Mouse (Mus musculus): ENCODE measurements around the gene Pex12.
"Not testable (repeated sequence)": the region's sequence is repeated elsewhere in the genome, so short reads cannot be mapped to it uniquely, and the experiment has no call there.

The Pex12 gene

GRCm38 (mm10) chr11:83302526-83303251, at the start of gene Pex12:
TSS of gene Pex12 (minus strand) at chr11:83302586.
- in situ Hi-C loops (cut with MboI, MseI), result no loop called here

- in situ Hi-C loops (cut with MboI, MseI), result loop anchor here (10.0 kb wide), 2 partner anchors 163 to 747 kb away; no protein-coding TSS in a partner anchor
Observed at GRCm38 (mm10) chr11:83341716-83342245, 39.4 kb upstream of the Pex12 start.

- in situ Hi-C loops (cut with MboI, MseI), result loop anchor here (10.0 kb wide), 2 partner anchors 165 to 745 kb away; no protein-coding TSS in a partner anchor
Observed at GRCm38 (mm10) chr11:83339705-83340104, 37.3 kb upstream of the Pex12 start.

DNA sequence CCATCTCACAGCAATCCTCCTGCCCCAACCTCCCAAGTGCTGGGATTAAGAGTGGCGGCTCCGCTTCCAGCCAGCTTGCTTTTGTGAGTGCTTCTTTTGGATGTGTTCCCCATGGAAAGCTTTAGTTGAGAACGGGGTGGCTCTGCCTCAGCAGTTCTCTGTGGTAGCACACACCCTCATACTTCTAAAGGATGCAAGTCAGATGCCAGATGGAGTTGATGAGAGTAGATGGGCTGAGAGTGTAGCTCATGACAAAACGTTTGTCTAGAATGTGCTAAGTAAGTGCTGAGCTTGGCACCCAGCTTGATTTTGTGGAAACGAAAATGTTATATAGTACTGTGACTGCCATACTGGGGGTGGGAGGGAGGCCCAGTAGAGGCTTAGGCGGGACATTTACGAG, 33.4 kb upstream of the Pex12 start:
- in situ Hi-C loops (cut with MboI, MseI), result no loop called here

GRCm38 (mm10) chr11:83327427-83327826, 25.0 kb upstream of the Pex12 start:
- in situ Hi-C loops (cut with MboI, MseI), result no loop called here

- in situ Hi-C loops (cut with MboI, MseI), result not testable (repeated sequence)
Observed at GRCm38 (mm10) chr11:83326692-83327091, 24.3 kb upstream of the Pex12 start.

- in situ Hi-C loops (cut with MboI, MseI), result no loop called here
Observed at GRCm38 (mm10) chr11:83319048-83319447, 16.7 kb upstream of the Pex12 start.

DNA sequence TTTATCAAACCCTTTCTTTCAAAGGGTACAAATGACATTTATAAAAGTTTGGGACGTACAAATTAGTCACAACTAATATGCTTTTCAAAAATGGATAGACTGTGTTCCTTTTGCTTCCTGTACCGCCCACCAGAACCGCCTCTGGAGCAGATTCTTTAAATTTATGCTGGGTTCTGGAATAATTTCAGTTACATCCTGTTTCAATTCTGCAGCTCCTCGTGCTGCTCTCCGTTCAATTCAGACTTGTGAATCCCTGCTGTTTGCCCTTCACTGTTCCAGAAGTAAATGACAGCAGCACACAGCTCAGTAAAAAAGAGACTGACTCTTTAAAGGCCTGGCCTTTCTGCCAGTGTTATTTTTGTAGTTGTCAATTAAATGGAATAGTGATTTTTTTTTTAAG, 10.1 kb upstream of the Pex12 start:
- in situ Hi-C loops (cut with MboI, MseI), result no loop called here

GRCm38 (mm10) chr11:83306700-83307253, 4.4 kb upstream of the Pex12 start:
- in situ Hi-C loops (cut with MboI, MseI), result no loop called here

GRCm38 (mm10) chr11:83304485-83304884, 2.1 kb upstream of the Pex12 start:
- in situ Hi-C loops (cut with MboI, MseI), result no loop called here

GRCm38 (mm10) chr11:83303751-83304150, 1.4 kb upstream of the Pex12 start:
- in situ Hi-C loops (cut with MboI, MseI), result no loop called here

DNA sequence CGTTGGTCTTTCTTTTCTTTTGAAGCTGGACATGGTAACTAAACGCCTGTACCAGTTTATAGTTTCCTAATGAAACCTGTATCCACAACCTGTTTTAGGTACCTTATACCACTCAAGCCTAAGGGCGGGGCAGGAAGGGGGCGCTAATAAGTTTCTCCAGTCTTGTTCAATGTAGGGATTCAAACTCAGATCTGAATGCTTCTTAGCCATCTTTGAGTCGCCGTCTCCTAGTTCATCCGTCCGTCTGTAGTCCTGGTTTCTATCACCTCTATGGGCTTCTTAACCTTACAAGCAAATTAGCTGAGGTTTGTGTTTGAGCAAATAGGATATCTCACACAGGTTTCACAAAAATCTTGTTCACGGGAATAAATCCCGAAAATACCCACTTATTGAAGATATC, 262 bp downstream of the Pex12 start:
- in situ Hi-C loops (cut with MboI, MseI), result no loop called here

- in situ Hi-C loops (cut with MboI, MseI), result no loop called here
Observed at GRCm38 (mm10) chr11:83301431-83301831, 955 bp downstream of the Pex12 start.

GRCm38 (mm10) chr11:83299724-83300123, 2.7 kb downstream of the Pex12 start:
- in situ Hi-C loops (cut with MboI, MseI), result no loop called here

DNA sequence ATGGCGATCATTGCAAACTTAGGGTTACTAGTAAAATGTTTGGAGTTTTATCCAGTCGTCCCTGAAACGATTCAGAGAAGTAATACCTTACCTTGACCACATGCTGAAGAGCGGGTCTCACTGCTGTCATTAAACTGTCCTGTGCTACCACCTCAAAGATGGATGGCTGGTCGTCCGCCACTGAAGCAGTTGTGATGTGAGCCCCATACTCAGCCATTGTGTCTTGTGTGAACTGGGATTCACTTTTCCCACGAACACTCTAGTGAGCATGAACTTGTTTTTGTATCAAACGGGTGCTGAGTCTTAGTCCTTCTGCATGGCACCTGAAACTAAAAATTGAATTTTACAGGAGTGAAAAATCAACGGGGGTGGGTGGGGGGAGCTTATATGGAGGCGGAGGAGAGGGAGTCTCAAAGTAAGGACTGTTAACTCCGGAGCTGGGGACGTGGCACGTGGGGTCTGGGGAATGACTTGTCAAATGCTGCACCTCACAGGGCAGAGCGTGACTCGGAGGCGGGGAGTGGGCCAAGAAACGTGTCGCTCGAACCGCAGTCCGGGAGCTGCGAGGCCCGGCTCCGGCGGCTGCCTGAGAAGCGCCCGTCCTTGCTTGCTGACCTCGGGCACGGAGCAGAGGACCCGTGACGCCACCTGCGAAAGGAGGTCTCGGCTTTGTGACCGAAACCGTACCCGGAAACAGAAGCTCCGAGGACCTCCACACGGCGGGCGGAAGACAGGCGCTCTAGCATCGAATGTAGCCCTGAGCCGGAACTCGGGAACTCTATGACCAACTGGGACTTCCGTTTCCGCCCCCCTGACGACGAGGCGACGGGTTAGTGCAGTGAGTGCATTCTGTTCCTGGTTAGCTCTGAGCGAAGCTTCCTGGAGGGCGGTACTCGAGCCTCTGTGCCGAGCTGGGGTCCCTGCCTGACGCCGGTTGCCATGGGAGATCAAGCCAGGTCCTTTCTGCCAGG, 3.9 kb downstream of the Pex12 start, which contains the start of gene Ap2b1:
Gene Ap2b1 (plus strand): TSS at position 800 of the 971 bp plus-strand sequence.
- in situ Hi-C loops (cut with MboI, MseI), result no loop called here

- in situ Hi-C loops (cut with MboI, MseI), result no loop called here
Observed at GRCm38 (mm10) chr11:83297816-83298215, 4.6 kb downstream of the Pex12 start.

DNA sequence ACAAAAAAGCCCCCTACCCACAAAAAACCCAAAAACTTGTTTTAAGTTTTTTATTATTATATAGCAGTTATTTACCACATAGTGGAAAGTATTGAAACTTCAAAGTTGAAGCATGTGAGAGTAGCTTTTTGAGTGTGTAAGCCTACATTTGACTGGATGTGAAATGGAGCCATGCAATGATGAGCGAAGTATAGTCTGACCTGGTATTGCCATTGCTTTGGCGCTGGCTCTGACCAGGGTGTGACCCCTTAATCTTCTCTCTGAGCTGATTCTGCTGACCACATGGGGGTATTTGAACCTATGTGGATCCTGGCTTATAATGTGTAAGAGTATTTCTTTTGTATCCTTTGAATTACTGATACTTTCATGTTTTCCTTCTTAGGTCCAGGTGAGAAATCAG, 8.3 kb downstream of the Pex12 start:
- in situ Hi-C loops (cut with MboI, MseI), result no loop called here

GRCm38 (mm10) chr11:83293182-83293581, 9.2 kb downstream of the Pex12 start:
- in situ Hi-C loops (cut with MboI, MseI), result no loop called here

DNA sequence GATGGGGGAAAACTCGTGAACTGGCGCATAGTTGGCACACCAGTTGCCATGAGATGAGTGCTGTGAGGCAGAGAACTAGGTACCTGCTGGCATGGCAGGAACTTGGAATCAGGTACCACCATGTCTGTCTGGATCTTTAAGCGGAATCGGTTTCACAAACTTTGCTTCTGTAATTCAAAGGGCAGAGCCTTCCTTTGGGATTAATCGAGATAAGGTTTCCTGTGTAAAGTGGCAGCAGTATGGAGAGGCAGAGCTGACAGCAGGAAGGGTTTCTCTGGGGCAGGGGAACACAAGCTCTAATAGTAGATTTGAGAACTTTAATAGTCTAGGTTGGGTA, 10.2 kb downstream of the Pex12 start:
- in situ Hi-C loops (cut with MboI, MseI), result no loop called here

DNA sequence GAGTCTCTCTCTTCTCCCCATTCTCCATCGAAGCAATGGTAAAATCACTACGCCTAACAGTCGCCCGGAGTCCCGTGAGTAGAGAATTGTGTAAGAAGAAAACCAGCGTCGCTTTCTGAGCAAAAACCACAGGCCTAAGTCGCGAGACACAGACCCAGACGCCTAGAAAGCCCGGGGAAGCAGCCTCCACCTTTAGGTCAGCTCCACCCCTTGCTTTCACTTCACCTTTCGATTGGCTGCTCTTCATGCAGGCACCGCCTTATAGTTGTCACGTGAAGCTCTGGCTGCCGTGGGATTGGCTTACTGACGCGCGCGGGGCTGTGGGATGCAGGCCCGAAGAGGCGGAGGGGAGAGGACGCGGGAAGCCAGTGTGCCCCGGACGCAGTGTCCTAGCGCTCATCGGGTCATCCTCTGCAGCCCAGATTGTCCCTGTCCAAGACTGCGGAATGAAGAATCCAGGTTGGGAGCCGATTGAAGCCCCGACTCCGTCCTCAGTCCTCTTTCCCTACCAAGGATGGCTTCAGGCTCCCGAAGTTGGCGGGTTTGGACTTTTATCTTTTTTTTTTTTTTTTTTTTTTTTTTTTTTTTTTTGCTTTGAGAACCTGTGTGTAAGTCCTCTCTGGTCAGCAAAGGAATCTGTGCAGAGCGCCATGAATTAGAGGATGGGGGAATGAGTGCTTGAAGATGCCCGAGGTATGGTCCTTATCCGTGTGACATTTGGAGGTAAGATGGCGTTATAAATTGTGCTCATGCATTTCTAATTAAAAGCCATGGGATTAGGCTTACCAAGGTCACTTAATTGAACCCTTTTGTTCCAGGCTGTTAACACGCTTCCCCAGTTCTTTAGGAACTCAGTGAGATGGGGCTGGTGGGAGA, 10.8 kb downstream of the Pex12 start:
- in situ Hi-C loops (cut with MboI, MseI), result no loop called here

- in situ Hi-C loops (cut with MboI, MseI), result no loop called here
Observed at GRCm38 (mm10) chr11:83289633-83290032, 12.8 kb downstream of the Pex12 start.

Measured in regulatory T cell (primary cell).